Mouse (Mus musculus) limb, embryonic 14.5 days (tissue): ENCODE results near the gene Bub3. TPM values are rescaled to one million over a fixed set of nuclear protein-coding genes. Genes with fewer than 3 reads are reported as not detected.

Source experiments
- ATAC-seq: fragments of 200-750 bp; cut with Nextera tagmentation; 2 replicates; pipeline ENCODE4 v1.8.0; 2017; ENCODE audit warnings: low read depth, moderate number of reproducible peaks, moderate TSS enrichment; ENCODE audit not compliant: low FRiP score
- DNase-seq: peaks from one replicate; pipeline ENCODE4 v3.0.0-alpha.2; 2015; ENCODE audit warnings: low spot score
- H3K27ac ChIP-seq: fragments of 300-500 bp; sonication (generic); replicated peaks from 2 replicates; pipeline ENCODE4 v1.5.1; 2014; ENCODE audit warnings: low read depth, mild to moderate bottlenecking, low read length, moderate library complexity, mixed read lengths
- H3K27me3 ChIP-seq: fragments of 300-500 bp; sonication (generic); 2 replicates; pipeline ENCODE4 v1.6.1; 2014; ENCODE audit warnings: low read length, mixed read lengths; ENCODE audit not compliant: control insufficient read depth, insufficient read depth
- H3K36me3 ChIP-seq: fragments of 300-500 bp; sonication (generic); 2 replicates; pipeline ENCODE4 v1.6.1; 2014; ENCODE audit warnings: mild to moderate bottlenecking, low read length, moderate library complexity, mixed read lengths; ENCODE audit not compliant: control insufficient read depth, insufficient read depth
- H3K4me1 ChIP-seq: fragments of 300-500 bp; sonication (generic); 2 replicates; pipeline ENCODE4 v1.6.1; 2014; ENCODE audit warnings: antibody characterized with exemption, low read length, mixed read lengths; ENCODE audit not compliant: control insufficient read depth, insufficient read depth
- H3K4me2 ChIP-seq: fragments of 300-500 bp; sonication (generic); replicated peaks from 2 replicates; pipeline ENCODE4 v1.6.1; 2014; ENCODE audit warnings: low read depth, mild to moderate bottlenecking, low read length, moderate library complexity; ENCODE audit not compliant: severe bottlenecking
- H3K4me3 ChIP-seq: fragments of 300-500 bp; sonication (generic); replicated peaks from 2 replicates; pipeline ENCODE4 v1.5.1; 2014; ENCODE audit warnings: low read length
- H3K9ac ChIP-seq: fragments of 300-500 bp; sonication (generic); 2 replicates; pipeline ENCODE4 v1.6.1; 2014; ENCODE audit warnings: mild to moderate bottlenecking, low read depth, low read length, moderate library complexity; ENCODE audit not compliant: severe bottlenecking
- H3K9me3 ChIP-seq: fragments of 300-500 bp; sonication (generic); 2 replicates; pipeline ENCODE4 v1.6.1; 2016; ENCODE audit warnings: low read length; ENCODE audit not compliant: control insufficient read depth
- POLR2A ChIP-seq: fragments of 200-500 bp; IDR thresholded peaks from 2 replicates; pipeline ENCODE4 v1.8.0; 2012; ENCODE audit warnings: inconsistent platforms, mild to moderate bottlenecking, moderate library complexity, borderline replicate concordance; ENCODE audit not compliant: insufficient read depth, insufficient read length; ENCODE audit errors: extremely low read depth
- WGBS: fragments of 180-500 bp; shearing (Covaris S2); extraction: QIAGEN DNeasy Blood & Tissue Kit; methylation state at CpG from one replicate; pipeline ENCODE4 v1.1.7; 2014; 5-methylcytosine and 5-hydroxymethylcytosine counted together
- polyA plus RNA-seq, 2 experiments: library from polyadenylated mRNA; depleted of rRNA in 1 of 2; stranded (reverse) in 1 of 2; unstranded in 1 of 2; fragments of >200 nt; fragmentation: Nextera tagmentation in 1 of 2; extraction: Ambion mirVana in 1 of 2; gene quantifications; 2 replicates each; pipeline versions ENCODE4 v1.2.1 to v1.2.3; 2012 to 2014

Bub3 gene
- polyA plus RNA-seq, 2 experiments: 169 to 189 TPM

- no peak overlapping the region for H3K4me2 ChIP-seq
- H3K4me1 ChIP-seq: no peaks in the 10 kb centered on the region
- DNase-seq (no peak), ATAC-seq (no peak)
- no peak overlapping the region for H3K27ac ChIP-seq
- no peaks in the 10 kb centered on the region for H3K27me3 ChIP-seq
- H3K9me3 ChIP-seq: no peaks in the 10 kb centered on the region
- no peak for TF ChIP-seq POLR2A
- H3K4me3 ChIP-seq: no peak overlapping the region
- 85% methylated on average over 10 of the region's 10 CpGs for WGBS
- no peak overlapping the region for H3K9ac ChIP-seq
- H3K36me3 ChIP-seq: no peaks in the 10 kb centered on the region
Observed at GRCm38 (mm10) chr7:131604946-131605345, 44.9 kb downstream of the Bub3 start.

GRCm38 (mm10) chr7:131605481-131605880 lies 45.5 kb downstream of the Bub3 start:
- H3K4me2 ChIP-seq: no peak overlapping the region
- H3K9ac ChIP-seq: no peak overlapping the region
- H3K27ac ChIP-seq: no peak overlapping the region
- H3K4me1 ChIP-seq: no peaks in the 10 kb centered on the region
- no peaks in the 10 kb centered on the region for H3K36me3 ChIP-seq
- DNase-seq (no peak), ATAC-seq (no peak)
- H3K9me3 ChIP-seq: no peaks in the 10 kb centered on the region
- H3K27me3 ChIP-seq: no peaks in the 10 kb centered on the region
- no peak for TF ChIP-seq POLR2A
- 85% methylated on average over 4 of the region's 4 CpGs for WGBS
- H3K4me3 ChIP-seq: no peak overlapping the region

- no peak overlapping the region for H3K27ac ChIP-seq
- H3K27me3 ChIP-seq: no peaks in the 10 kb centered on the region
- H3K9me3 ChIP-seq: no peaks in the 10 kb centered on the region
- no peak for TF ChIP-seq POLR2A
- 89% methylated on average over 6 of the region's 6 CpGs for WGBS
- H3K9ac ChIP-seq: no peak overlapping the region
- H3K4me3 ChIP-seq: no peak overlapping the region
- no peak for DNase-seq
- ATAC-seq: no peak
- H3K4me2 ChIP-seq: no peak overlapping the region
- no peaks in the 10 kb centered on the region for H3K4me1 ChIP-seq
- no peaks in the 10 kb centered on the region for H3K36me3 ChIP-seq
Observed at GRCm38 (mm10) chr7:131608049-131608448, 48.0 kb downstream of the Bub3 start.

- H3K4me1 ChIP-seq: no peaks in the 10 kb centered on the region
- no peaks in the 10 kb centered on the region for H3K9me3 ChIP-seq
- DNase-seq: no peak
- no peak overlapping the region for H3K4me3 ChIP-seq
- 19% methylated on average over 7 of the region's 7 CpGs for WGBS
- TF ChIP-seq POLR2A: no peak
- no peaks in the 10 kb centered on the region for H3K36me3 ChIP-seq
- H3K4me2 ChIP-seq: no peak overlapping the region
- H3K27ac ChIP-seq: no peak overlapping the region
- ATAC-seq: no peak
- no peak overlapping the region for H3K9ac ChIP-seq
- H3K27me3 ChIP-seq: no peaks in the 10 kb centered on the region
Observed at GRCm38 (mm10) chr7:131609677-131610076, 49.7 kb downstream of the Bub3 start.

Other genes with a start within 250 kb of the Bub3 start
- 0.08 and 0.32 TPM in 2 replicates for gene Cuzd1, start 237.9 kb upstream of the Bub3 start, polyA plus RNA-seq (2012; rRNA removed)
- gene Cuzd1, start 237.9 kb upstream of the Bub3 start, polyA plus RNA-seq (2014; fragmentation: Nextera tagmentation; extraction: Ambion mirVana): 0.11 TPM in 1 of 2 replicates, not detected in the other
- 0.40 and 0.78 TPM in 2 replicates for gene Fam24b, start 230.7 kb upstream of the Bub3 start, polyA plus RNA-seq (2012; rRNA removed)
- gene Fam24b, start 230.7 kb upstream of the Bub3 start, polyA plus RNA-seq (2014; fragmentation: Nextera tagmentation; extraction: Ambion mirVana): not detected in 2 replicates
- gene Fam24a, start 226.4 kb upstream of the Bub3 start, polyA plus RNA-seq (2012; rRNA removed): not detected in 2 replicates
- gene Fam24a, start 226.4 kb upstream of the Bub3 start, polyA plus RNA-seq (2014; fragmentation: Nextera tagmentation; extraction: Ambion mirVana): 0.40 TPM in 1 of 2 replicates, not detected in the other
- 15.0 and 15.4 TPM in 2 replicates for gene 2310057M21Rik, start 197.5 kb upstream of the Bub3 start, polyA plus RNA-seq (2012; rRNA removed)
- 19.6 and 26.4 TPM in 2 replicates for gene 2310057M21Rik, start 197.5 kb upstream of the Bub3 start, polyA plus RNA-seq (2014; fragmentation: Nextera tagmentation; extraction: Ambion mirVana)
- 72.1 and 77.7 TPM in 2 replicates for gene Pstk, start 189.1 kb upstream of the Bub3 start, polyA plus RNA-seq (2012; rRNA removed)
- gene Pstk, start 189.1 kb upstream of the Bub3 start, polyA plus RNA-seq (2014; fragmentation: Nextera tagmentation; extraction: Ambion mirVana): 70.4 and 71.5 TPM in 2 replicates
- gene Ikzf5, start 149.7 kb upstream of the Bub3 start, polyA plus RNA-seq (2012; rRNA removed): 14.3 and 18.1 TPM in 2 replicates
- 16.2 and 17.2 TPM in 2 replicates for gene Ikzf5, start 149.7 kb upstream of the Bub3 start, polyA plus RNA-seq (2014; fragmentation: Nextera tagmentation; extraction: Ambion mirVana)
- gene Acadsb, start 149.6 kb upstream of the Bub3 start, polyA plus RNA-seq (2012; rRNA removed): 16.3 and 25.4 TPM in 2 replicates
- gene Acadsb, start 149.6 kb upstream of the Bub3 start, polyA plus RNA-seq (2014; fragmentation: Nextera tagmentation; extraction: Ambion mirVana): 83.1 and 88.9 TPM in 2 replicates
- 0.04 TPM in 1 of 2 replicates, not detected in the other for gene Hmx3, start 17.4 kb upstream of the Bub3 start, polyA plus RNA-seq (2012; rRNA removed)
- gene Hmx3, start 17.4 kb upstream of the Bub3 start, polyA plus RNA-seq (2014; fragmentation: Nextera tagmentation; extraction: Ambion mirVana): not detected in 2 replicates
- gene Hmx2, start 11.4 kb upstream of the Bub3 start, polyA plus RNA-seq (2012; rRNA removed): 0.09 TPM in 1 of 2 replicates, not detected in the other
- not detected in 2 replicates for gene Hmx2, start 11.4 kb upstream of the Bub3 start, polyA plus RNA-seq (2014; fragmentation: Nextera tagmentation; extraction: Ambion mirVana)